Mouse (Mus musculus) kidney, embryonic 14.5 days (tissue): ENCODE results near the gene Serpinf2. TPM values are rescaled to one million over a fixed set of nuclear protein-coding genes. Genes with fewer than 3 reads are reported as not detected.

ENCODE experiments used
- ATAC-seq: fragments of 200-750 bp; cut with Nextera tagmentation; 2 replicates; pipeline ENCODE4 v1.8.0; 2017; ENCODE audit warnings: moderate number of reproducible peaks, mild to moderate bottlenecking, moderate TSS enrichment, moderate library complexity; ENCODE audit not compliant: low FRiP score, low TSS enrichment
- H3K27ac ChIP-seq: fragments of 300-500 bp; sonication (generic); 2 replicates; pipeline ENCODE4 v1.5.1; 2014; ENCODE audit warnings: low read depth, mild to moderate bottlenecking, low read length, moderate library complexity, mixed read lengths
- H3K27me3 ChIP-seq: fragments of 300-500 bp; sonication (generic); 2 replicates; pipeline ENCODE4 v1.6.1; 2014; ENCODE audit warnings: mild to moderate bottlenecking, low read length; ENCODE audit not compliant: control insufficient read depth, insufficient read depth
- H3K36me3 ChIP-seq: fragments of 300-500 bp; sonication (generic); 2 replicates; pipeline ENCODE4 v1.6.1; 2014; ENCODE audit warnings: low read length, mixed read lengths; ENCODE audit not compliant: control insufficient read depth, insufficient read depth
- H3K4me1 ChIP-seq: fragments of 300-500 bp; sonication (generic); 2 replicates; pipeline ENCODE4 v1.6.1; 2014; ENCODE audit warnings: low read length, mixed read lengths; ENCODE audit not compliant: control insufficient read depth, insufficient read depth
- H3K4me2 ChIP-seq: fragments of 300-500 bp; sonication (generic); replicated peaks from 2 replicates; pipeline ENCODE4 v1.6.1; 2014; ENCODE audit warnings: low read depth, mild to moderate bottlenecking, low read length
- H3K4me3 ChIP-seq: fragments of 300-500 bp; sonication (generic); 2 replicates; pipeline ENCODE4 v1.5.1; 2014; ENCODE audit warnings: mild to moderate bottlenecking, low read length
- H3K9ac ChIP-seq: fragments of 300-500 bp; sonication (generic); 2 replicates; pipeline ENCODE4 v1.6.1; 2014; ENCODE audit warnings: low read depth, mild to moderate bottlenecking, low read length, moderate library complexity
- H3K9me3 ChIP-seq: fragments of 300-500 bp; sonication (generic); 2 replicates; pipeline ENCODE4 v1.6.1; 2016; ENCODE audit warnings: low read length; ENCODE audit not compliant: control insufficient read depth
- WGBS: fragments of 180-500 bp; shearing (Covaris S2); extraction: QIAGEN DNeasy Blood & Tissue Kit; methylation state at CpG from one replicate; pipeline ENCODE4 v1.1.7; 2014; 5-methylcytosine and 5-hydroxymethylcytosine counted together
- polyA plus RNA-seq: library from polyadenylated mRNA; unstranded; fragments of >200 nt; fragmentation: Nextera tagmentation; extraction: Ambion mirVana; gene quantifications from 2 replicates; pipeline ENCODE4 v1.2.1, GENCODE M21; 2014

Gene Serpinf2
- polyA plus RNA-seq, 1 experiment from 2014 or later = 8.4 TPM

GRCm38 (mm10) chr11:75448575-75448974 is 9.2 kb upstream of the Serpinf2 start:
- H3K27me3 ChIP-seq = no peaks in the 10 kb centered on the region
- H3K9me3 ChIP-seq = no peaks in the 10 kb centered on the region
- no peak overlapping the region for H3K9ac ChIP-seq
- H3K4me3 ChIP-seq = no peak overlapping the region
- H3K4me1 ChIP-seq = 0 out of 2 replicates have a peak, but pooled peaks cover 2% of the 10 kb centered on the region
- H3K4me2 ChIP-seq = no peak overlapping the region
- ATAC-seq = no peak
- 87% methylated on average over 3 of the region's 3 CpGs for WGBS
- no peak overlapping the region for H3K27ac ChIP-seq
- peaks cover 26% of the 10 kb centered on the region for H3K36me3 ChIP-seq

GRCm38 (mm10) chr11:75443711-75444110 is 4.3 kb upstream of the Serpinf2 start:
- H3K27ac ChIP-seq = no peak overlapping the region
- H3K9ac ChIP-seq = no peak overlapping the region
- no peaks in the 10 kb centered on the region for H3K27me3 ChIP-seq
- H3K4me1 ChIP-seq = no peaks in the 10 kb centered on the region
- peaks cover 17% of the 10 kb centered on the region for H3K36me3 ChIP-seq
- H3K9me3 ChIP-seq = no peaks in the 10 kb centered on the region
- WGBS = 32% methylated on average over 8 of the region's 8 CpGs
- no peak overlapping the region for H3K4me2 ChIP-seq
- peak; percentile 55; the same call in 1 of the 2 replicates for ATAC-seq
- no peak overlapping the region for H3K4me3 ChIP-seq

- Histone ChIP-seq H3K4me3 (no peak overlapping the region), H3K36me3 (peaks cover 6% of the 10 kb centered on the region; the same call in 1 of the 2 replicates), H3K27me3 (no peaks in the 10 kb centered on the region), H3K4me1 (no peaks in the 10 kb centered on the region), H3K27ac (no peak overlapping the region), H3K9ac (no peak overlapping the region), H3K4me2 (no peak overlapping the region), H3K9me3 (no peaks in the 10 kb centered on the region)
- no peak for ATAC-seq
- 91% methylated on average over 16 of the region's 16 CpGs for WGBS
These were observed 2.2 kb upstream of the Serpinf2 start for GRCm38 (mm10) chr11:75441601-75442000.

GRCm38 (mm10) chr11:75441034-75441433 is 1.6 kb upstream of the Serpinf2 start:
- Histone ChIP-seq H3K27ac (no peak overlapping the region), H3K27me3 (no peaks in the 10 kb centered on the region), H3K4me1 (no peaks in the 10 kb centered on the region), H3K36me3 (peaks cover 3% of the 10 kb centered on the region; the same call in 1 of the 2 replicates), H3K9me3 (no peaks in the 10 kb centered on the region), H3K9ac (no peak overlapping the region), H3K4me3 (no peak overlapping the region), H3K4me2 (no peak overlapping the region)
- WGBS = 83% methylated on average over 7 of the region's 7 CpGs
- no peak for ATAC-seq

GRCm38 (mm10) chr11:75439951-75440350 is 560 bp upstream of the Serpinf2 start:
- no peak for ATAC-seq
- Histone ChIP-seq H3K4me1 (no peaks in the 10 kb centered on the region), H3K4me3 (no peak overlapping the region), H3K27me3 (no peaks in the 10 kb centered on the region), H3K9me3 (no peaks in the 10 kb centered on the region), H3K36me3 (no peaks in the 10 kb centered on the region), H3K4me2 (no peak overlapping the region), H3K9ac (no peak overlapping the region), H3K27ac (no peak overlapping the region)
- WGBS = 91% methylated on average over 3 of the region's 3 CpGs

GRCm38 (mm10) chr11:75438804-75439203 is 587 bp downstream of the Serpinf2 start:
- H3K27me3 ChIP-seq = no peaks in the 10 kb centered on the region
- no peak overlapping the region for H3K4me2 ChIP-seq
- ATAC-seq = no peak
- no peak overlapping the region for H3K27ac ChIP-seq
- peaks cover 3% of the 10 kb centered on the region; the same call in 1 of the 2 replicates for H3K9me3 ChIP-seq
- no peaks in the 10 kb centered on the region for H3K36me3 ChIP-seq
- no peaks in the 10 kb centered on the region for H3K4me1 ChIP-seq
- no peak overlapping the region for H3K9ac ChIP-seq
- H3K4me3 ChIP-seq = no peak overlapping the region
- 91% methylated on average over 3 of the region's 3 CpGs for WGBS

- Histone ChIP-seq H3K9ac (no peak overlapping the region), H3K27me3 (no peaks in the 10 kb centered on the region), H3K9me3 (peaks cover 3% of the 10 kb centered on the region; the same call in 1 of the 2 replicates), H3K4me1 (no peaks in the 10 kb centered on the region), H3K27ac (no peak overlapping the region), H3K4me3 (no peak overlapping the region), H3K36me3 (no peaks in the 10 kb centered on the region), H3K4me2 (no peak overlapping the region)
- WGBS = 82% methylated on average over 13 of the region's 13 CpGs
- ATAC-seq = no peak
These were observed 1.2 kb downstream of the Serpinf2 start for GRCm38 (mm10) chr11:75438194-75438593.

- no peak for ATAC-seq
- Histone ChIP-seq H3K4me2 (no peak overlapping the region), H3K9me3 (peaks cover 3% of the 10 kb centered on the region; the same call in 1 of the 2 replicates), H3K36me3 (no peaks in the 10 kb centered on the region), H3K27me3 (no peaks in the 10 kb centered on the region), H3K9ac (no peak overlapping the region), H3K4me1 (no peaks in the 10 kb centered on the region), H3K4me3 (no peak overlapping the region), H3K27ac (no peak overlapping the region)
- 86% methylated on average over 5 of the region's 5 CpGs for WGBS
These were observed 5.3 kb downstream of the Serpinf2 start for GRCm38 (mm10) chr11:75434138-75434537.

GRCm38 (mm10) chr11:75431307-75431706 is 8.1 kb downstream of the Serpinf2 start:
- ATAC-seq = no peak
- 78% methylated on average over 11 of the region's 11 CpGs for WGBS

More at GRCm38 (mm10) chr11:75431307-75431706, 8.1 kb downstream of the Serpinf2 start:
- H3K27ac ChIP-seq = no peak overlapping the region
- H3K4me1 ChIP-seq = no peaks in the 10 kb centered on the region
- H3K27me3 ChIP-seq = no peaks in the 10 kb centered on the region
- no peaks in the 10 kb centered on the region for H3K36me3 ChIP-seq
- peaks cover 3% of the 10 kb centered on the region; the same call in 1 of the 2 replicates for H3K9me3 ChIP-seq
- no peak overlapping the region for H3K4me3 ChIP-seq
- no peak overlapping the region for H3K4me2 ChIP-seq
- H3K9ac ChIP-seq = no peak overlapping the region
